Mouse (Mus musculus) embryonic facial prominence, embryonic 13.5 days (tissue): ENCODE data around the gene Spns2. TPM values are rescaled to one million over a fixed set of nuclear protein-coding genes. Genes with fewer than 3 reads are reported as not detected.
A peak's percentile ranks its signal among the peaks of the same experiment; 100 is the strongest.
"Not testable (repeated sequence)": the region's sequence is repeated elsewhere in the genome, so short reads cannot be mapped to it uniquely, and the experiment has no call there.

Experiments used
- ATAC-seq: fragments of 200-750 bp; cut with Nextera tagmentation; 2 replicates; pipeline ENCODE4 v1.8.0; 2017; ENCODE audit warnings: low read depth; ENCODE audit not compliant: insufficient number of reproducible peaks, insufficient read depth, low FRiP score, low TSS enrichment
- H3K27ac ChIP-seq: fragments of 300-500 bp; sonication (generic); 2 replicates; pipeline ENCODE4 v1.5.1; 2015; ENCODE audit warnings: moderate library complexity, mild to moderate bottlenecking, inconsistent platforms
- H3K27me3 ChIP-seq: fragments of 300-500 bp; sonication (generic); 2 replicates; pipeline ENCODE4 v1.6.1; 2015; ENCODE audit warnings: mild to moderate bottlenecking, inconsistent platforms
- H3K36me3 ChIP-seq: fragments of 300-500 bp; sonication (generic); 2 replicates; pipeline ENCODE4 v1.6.1; 2015; ENCODE audit warnings: mild to moderate bottlenecking, inconsistent platforms
- H3K4me1 ChIP-seq: fragments of 300-500 bp; sonication (generic); 2 replicates; pipeline ENCODE4 v1.6.1; 2015; ENCODE audit warnings: inconsistent platforms
- H3K4me2 ChIP-seq: fragments of 300-500 bp; sonication (generic); 2 replicates; pipeline ENCODE4 v1.6.1; 2015; ENCODE audit warnings: moderate library complexity, mild to moderate bottlenecking, inconsistent platforms
- H3K4me3 ChIP-seq: fragments of 300-500 bp; sonication (generic); 2 replicates; pipeline ENCODE4 v1.5.1; 2015; ENCODE audit warnings: mild to moderate bottlenecking, inconsistent platforms
- H3K9ac ChIP-seq: fragments of 300-500 bp; sonication (generic); 2 replicates; pipeline ENCODE4 v1.6.1; 2015; ENCODE audit warnings: mild to moderate bottlenecking, inconsistent platforms
- H3K9me3 ChIP-seq: fragments of 300-500 bp; sonication (generic); 2 replicates; pipeline ENCODE4 v1.6.1; 2016; ENCODE audit warnings: inconsistent platforms
- WGBS: fragments of 180-500 bp; shearing (Covaris S2); methylation state at CpG from one replicate; pipeline ENCODE4 v1.1.7; 2015; ENCODE audit warnings: mixed read lengths; 5-methylcytosine and 5-hydroxymethylcytosine counted together
- polyA plus RNA-seq: library from polyadenylated mRNA; unstranded; fragments of >200 nt; fragmentation: Nextera tagmentation; extraction: Ambion mirVana; gene quantifications from 2 replicates; pipeline ENCODE4 v1.2.1, GENCODE M21; 2015

Spns2 gene
- polyA plus RNA-seq, 1 experiment from 2014 or later: 2.7 TPM

- Histone ChIP-seq H3K27me3 (no peaks in the 10 kb centered on the region), H3K36me3 (no peaks in the 10 kb centered on the region), H3K4me1 (peaks cover 4% of the 10 kb centered on the region; the same call in 1 of the 2 replicates), H3K4me2 (no peak within 1 kb of the TSS), H3K27ac (no peak within 1 kb of the TSS), H3K4me3 (no peak within 1 kb of the TSS), H3K9me3 (no peaks in the 10 kb centered on the region), H3K9ac (no peak within 1 kb of the TSS)
- WGBS: 61% methylated on average over 11 of the region's 11 CpGs
- ATAC-seq: no peak
Observed at GRCm38 (mm10) chr11:72434963-72435693, 54.6 kb downstream of the Spns2 start, which contains the start of gene Ggt6. Gene Ggt6, plus strand, starts transcription at chr11:72435526.

- H3K27me3 ChIP-seq, H3K9me3 ChIP-seq, ATAC-seq, H3K4me2 ChIP-seq, H3K9ac ChIP-seq, H3K36me3 ChIP-seq, H3K4me1 ChIP-seq, H3K27ac ChIP-seq, H3K4me3 ChIP-seq: not testable (repeated sequence)
- WGBS: 65% methylated on average over 9 of the region's 9 CpGs
Observed at GRCm38 (mm10) chr11:72430311-72431068, 59.2 kb downstream of the Spns2 start.

GRCm38 (mm10) chr11:72429288-72429690 lies 60.4 kb downstream of the Spns2 start:
- 40% methylated on average over 7 of the region's 7 CpGs for WGBS
- Histone ChIP-seq H3K4me2 (peak overlapping the region; percentile 40; the same call in 1 of the 2 replicates), H3K9me3 (no peaks in the 10 kb centered on the region; the same call in 1 of the 2 replicates), H3K9ac (no peak overlapping the region), H3K27ac (no peak overlapping the region), H3K4me1 (no peaks in the 10 kb centered on the region), H3K27me3 (no peaks in the 10 kb centered on the region), H3K4me3 (no peak overlapping the region), H3K36me3 (no peaks in the 10 kb centered on the region)
- 0 out of 2 replicates have a peak, but pooled peaks have one; percentile 71 for ATAC-seq

GRCm38 (mm10) chr11:72428694-72429093 lies 61.0 kb downstream of the Spns2 start:
- Histone ChIP-seq H3K36me3 (no peaks in the 10 kb centered on the region), H3K27me3 (no peaks in the 10 kb centered on the region), H3K9me3 (no peaks in the 10 kb centered on the region; the same call in 1 of the 2 replicates), H3K9ac (no peak overlapping the region), H3K4me2 (no peak overlapping the region), H3K4me3 (no peak overlapping the region), H3K27ac (no peak overlapping the region), H3K4me1 (no peaks in the 10 kb centered on the region)
- ATAC-seq: no peak
- WGBS: 1% methylated on average over 5 of the region's 5 CpGs

GRCm38 (mm10) chr11:72426884-72427283 lies 62.8 kb downstream of the Spns2 start:
- no peak for ATAC-seq

GRCm38 (mm10) chr11:72425201-72425600 lies 64.5 kb downstream of the Spns2 start:
- H3K36me3 ChIP-seq: no peaks in the 10 kb centered on the region
- no peak overlapping the region for H3K9ac ChIP-seq
- H3K27ac ChIP-seq: no peak overlapping the region
- H3K4me2 ChIP-seq: no peak overlapping the region
- H3K27me3 ChIP-seq: no peaks in the 10 kb centered on the region
- no peaks in the 10 kb centered on the region; the same call in 1 of the 2 replicates for H3K9me3 ChIP-seq
- ATAC-seq: no peak
- no peaks in the 10 kb centered on the region for H3K4me1 ChIP-seq
- no peak overlapping the region for H3K4me3 ChIP-seq

More at GRCm38 (mm10) chr11:72426884-72427283, 62.8 kb downstream of the Spns2 start:
- H3K27me3 ChIP-seq: no peaks in the 10 kb centered on the region
- H3K4me1 ChIP-seq: no peaks in the 10 kb centered on the region
- no peak overlapping the region for H3K4me2 ChIP-seq
- no peak overlapping the region for H3K4me3 ChIP-seq
- H3K9ac ChIP-seq: no peak overlapping the region
- H3K27ac ChIP-seq: no peak overlapping the region
- H3K9me3 ChIP-seq: no peaks in the 10 kb centered on the region; the same call in 1 of the 2 replicates
- H3K36me3 ChIP-seq: no peaks in the 10 kb centered on the region

- no peak overlapping the region for H3K9ac ChIP-seq
- no peak for ATAC-seq
- 80% methylated on average over 4 of the region's 4 CpGs for WGBS
- no peak overlapping the region for H3K27ac ChIP-seq
- H3K4me1 ChIP-seq: no peaks in the 10 kb centered on the region
- H3K9me3 ChIP-seq: no peaks in the 10 kb centered on the region; the same call in 1 of the 2 replicates
- H3K4me3 ChIP-seq: no peak overlapping the region
- H3K36me3 ChIP-seq: no peaks in the 10 kb centered on the region
- no peaks in the 10 kb centered on the region for H3K27me3 ChIP-seq
- H3K4me2 ChIP-seq: no peak overlapping the region
Observed at GRCm38 (mm10) chr11:72423686-72424085, 66.0 kb downstream of the Spns2 start.

- Histone ChIP-seq H3K36me3 (no peaks in the 10 kb centered on the region), H3K4me2 (no peak overlapping the region), H3K4me3 (no peak overlapping the region), H3K9me3 (no peaks in the 10 kb centered on the region), H3K27me3 (no peaks in the 10 kb centered on the region), H3K4me1 (peaks cover 7% of the 10 kb centered on the region; the same call in 1 of the 2 replicates), H3K9ac (no peak overlapping the region), H3K27ac (no peak overlapping the region)
- no peak for ATAC-seq
- WGBS: 87% methylated on average over 11 of the region's 11 CpGs
Observed at GRCm38 (mm10) chr11:72421518-72422278, 68.0 kb downstream of the Spns2 start.

- H3K4me3 ChIP-seq: no peak overlapping the region
- peaks cover 7% of the 10 kb centered on the region; the same call in 1 of the 2 replicates for H3K4me1 ChIP-seq
- H3K27ac ChIP-seq: no peak overlapping the region
- ATAC-seq: no peak
- H3K27me3 ChIP-seq: no peaks in the 10 kb centered on the region
- H3K36me3 ChIP-seq: no peaks in the 10 kb centered on the region
- no peak overlapping the region for H3K4me2 ChIP-seq
- WGBS: 81% methylated on average over 6 of the region's 6 CpGs
- no peaks in the 10 kb centered on the region for H3K9me3 ChIP-seq
- H3K9ac ChIP-seq: no peak overlapping the region
Observed at GRCm38 (mm10) chr11:72420460-72421122, 69.1 kb downstream of the Spns2 start.

GRCm38 (mm10) chr11:72419006-72419405 lies 70.7 kb downstream of the Spns2 start:
- H3K4me2 ChIP-seq: no peak overlapping the region
- 82% methylated on average over 6 of the region's 6 CpGs for WGBS
- H3K4me3 ChIP-seq: no peak overlapping the region
- H3K9me3 ChIP-seq: no peaks in the 10 kb centered on the region
- peaks cover 7% of the 10 kb centered on the region; the same call in 1 of the 2 replicates for H3K4me1 ChIP-seq
- H3K9ac ChIP-seq: no peak overlapping the region
- H3K27ac ChIP-seq: no peak overlapping the region
- H3K36me3 ChIP-seq: no peaks in the 10 kb centered on the region
- no peak for ATAC-seq
- H3K27me3 ChIP-seq: 0 out of 2 replicates have a peak, but pooled peaks cover 5% of the 10 kb centered on the region

GRCm38 (mm10) chr11:72418227-72418626 lies 71.5 kb downstream of the Spns2 start:
- no peak for ATAC-seq
- H3K27ac ChIP-seq: no peak overlapping the region
- no peaks in the 10 kb centered on the region for H3K9me3 ChIP-seq
- H3K36me3 ChIP-seq: no peaks in the 10 kb centered on the region
- H3K4me2 ChIP-seq: no peak overlapping the region
- H3K4me1 ChIP-seq: peaks cover 7% of the 10 kb centered on the region; the same call in 1 of the 2 replicates
- no peak overlapping the region for H3K4me3 ChIP-seq
- H3K9ac ChIP-seq: no peak overlapping the region
- H3K27me3 ChIP-seq: 0 out of 2 replicates have a peak, but pooled peaks cover 5% of the 10 kb centered on the region
- 43% methylated on average over 8 of the region's 8 CpGs for WGBS
